Mouse (Mus musculus): Measurements from ENCODE around the gene Ptprd.

The Ptprd gene

DNA sequence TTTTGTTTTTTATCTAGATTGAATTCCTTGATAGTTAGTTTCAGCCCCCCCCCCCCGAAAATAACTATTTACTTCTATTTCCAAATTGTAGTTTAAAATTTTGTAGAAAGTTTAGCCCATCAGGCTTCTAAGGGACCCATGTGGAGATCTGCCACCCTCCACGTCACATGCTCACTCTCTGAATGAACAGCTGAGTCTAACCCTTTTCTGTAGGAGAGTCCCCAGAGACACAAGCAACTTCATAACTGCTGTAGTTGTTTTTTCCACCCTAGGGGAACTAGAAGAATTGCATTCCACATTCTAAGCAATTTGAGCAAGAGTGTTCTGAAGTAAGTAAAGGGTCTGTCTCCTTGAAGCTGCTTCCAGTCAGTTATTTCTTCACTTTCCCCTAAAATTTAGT, 1989.2 kb downstream of the Ptprd start:
- DNase-seq (ENCODE audit: low read depth, low spot score) = no peak

DNA sequence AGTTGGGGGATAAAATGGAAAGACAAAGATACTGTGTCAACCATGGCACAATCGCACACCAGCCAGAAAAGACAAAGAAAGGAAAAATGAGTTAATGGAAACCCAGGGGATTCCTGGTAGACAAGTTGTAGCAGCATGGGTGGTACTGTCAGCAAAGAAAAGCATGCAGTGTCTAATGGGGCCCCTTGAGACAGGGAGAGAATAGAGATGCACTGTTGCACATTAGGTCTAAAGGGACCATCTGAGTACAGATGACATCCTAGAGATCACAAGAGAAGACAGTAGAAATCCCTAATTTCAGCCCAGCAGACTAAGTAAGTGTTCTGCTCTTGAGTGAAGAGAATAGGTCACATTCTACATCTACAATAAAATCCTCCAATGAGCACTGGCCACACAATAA, 1993.7 kb downstream of the Ptprd start:
- no peak for DNase-seq (ENCODE audit: low read depth, low spot score)

DNA sequence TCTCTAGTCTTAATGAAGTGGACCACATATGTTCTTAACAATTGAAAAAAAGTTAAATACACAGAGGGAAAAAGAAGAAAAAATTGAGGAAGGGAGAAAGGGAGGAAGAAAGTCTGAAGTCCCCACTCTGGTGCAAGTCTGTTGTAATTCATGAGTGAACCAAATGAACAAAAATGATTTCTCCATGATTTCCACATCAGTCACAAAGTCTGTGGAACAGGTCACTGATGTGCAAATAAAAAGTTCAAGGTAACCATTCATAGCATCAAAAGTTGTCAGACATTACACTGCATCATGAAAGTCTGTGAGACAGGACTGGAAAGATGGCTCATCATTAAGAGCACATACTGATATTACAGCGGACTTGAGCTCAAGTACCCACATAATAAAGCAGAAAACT, 1996.6 kb downstream of the Ptprd start:
- DNase-seq (ENCODE audit: low read depth, low spot score) = no peak

DNA sequence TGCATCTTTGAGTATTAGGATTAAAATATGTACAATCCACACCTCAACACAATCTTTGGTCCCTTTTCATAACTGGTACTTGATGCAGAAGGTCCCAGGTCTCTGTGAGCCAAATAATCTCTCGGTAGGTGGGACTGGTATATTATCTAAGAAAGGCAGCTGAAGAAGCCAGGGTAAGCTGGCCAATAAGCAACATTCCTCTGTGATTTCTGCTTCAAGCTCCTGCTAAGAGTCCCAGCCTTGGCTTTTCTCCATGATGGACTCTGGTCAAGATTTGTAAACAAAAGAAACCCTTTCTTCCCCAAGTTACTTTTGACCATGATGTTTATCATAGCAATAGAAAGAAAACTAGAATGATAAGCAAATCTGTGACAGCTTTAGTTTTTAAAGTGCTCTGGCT, 2012.4 kb downstream of the Ptprd start:
- DNase-seq (ENCODE audit: low read depth, low spot score) = no peak

DNA sequence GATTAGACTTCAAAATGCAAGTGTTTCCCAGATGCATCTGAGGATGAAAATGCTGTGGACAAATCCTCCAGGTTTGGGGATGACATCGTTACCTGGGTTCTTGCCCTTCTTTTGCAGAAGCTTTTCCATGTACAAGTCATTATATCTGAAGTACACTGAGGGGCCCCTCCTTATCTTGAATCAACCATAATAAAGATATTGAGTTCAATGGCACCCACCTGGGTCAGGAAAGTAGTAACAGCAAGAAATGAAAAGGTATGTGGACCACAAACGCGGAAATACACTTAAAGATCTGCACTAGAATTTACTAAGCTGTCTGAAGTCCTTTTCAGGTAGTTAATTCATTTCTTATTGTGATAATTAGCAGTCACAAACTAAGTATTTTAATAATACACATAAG, 2017.0 kb downstream of the Ptprd start:
- DNase-seq (ENCODE audit: low read depth, low spot score) = no peak

DNA sequence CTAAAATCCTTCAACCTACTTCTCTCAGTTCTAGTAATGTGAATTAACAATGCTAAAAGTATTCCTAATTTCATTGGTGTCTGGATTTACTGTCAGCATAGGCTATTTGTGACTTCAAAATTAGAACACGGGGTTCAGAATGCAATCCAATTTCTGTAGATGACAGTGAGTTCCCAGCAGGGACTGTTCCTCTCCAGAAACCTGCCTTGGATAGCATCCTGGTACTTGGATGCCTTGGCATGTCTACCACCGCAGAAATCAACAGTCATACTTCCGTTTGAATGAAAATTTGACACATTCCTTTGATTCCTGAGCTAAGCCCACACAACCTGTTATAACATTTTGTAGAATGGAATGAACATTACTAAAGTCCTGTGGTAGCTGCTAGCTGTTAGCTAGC, 2018.3 kb downstream of the Ptprd start:
- no peak for DNase-seq (ENCODE audit: low read depth, low spot score)

DNA sequence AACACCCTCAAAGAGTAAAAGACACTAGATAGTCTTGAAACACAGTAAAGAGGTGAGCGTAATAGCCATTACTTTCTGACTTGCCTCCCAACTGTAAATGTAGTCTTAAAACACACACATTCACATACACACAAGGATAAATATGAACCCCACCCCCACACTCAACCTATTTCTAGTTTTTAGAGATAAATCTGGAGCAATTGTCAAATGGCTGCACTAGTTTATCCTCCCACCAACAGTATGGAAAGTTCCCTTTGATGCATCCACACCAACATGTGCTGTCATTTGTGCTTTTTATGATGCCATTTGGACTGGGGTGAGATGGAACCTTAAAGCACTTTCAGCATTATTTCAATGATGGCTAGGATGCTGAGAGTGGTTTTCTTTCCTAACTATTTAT, 2019.7 kb downstream of the Ptprd start:
- no peak for DNase-seq (ENCODE audit: low read depth, low spot score)

DNA sequence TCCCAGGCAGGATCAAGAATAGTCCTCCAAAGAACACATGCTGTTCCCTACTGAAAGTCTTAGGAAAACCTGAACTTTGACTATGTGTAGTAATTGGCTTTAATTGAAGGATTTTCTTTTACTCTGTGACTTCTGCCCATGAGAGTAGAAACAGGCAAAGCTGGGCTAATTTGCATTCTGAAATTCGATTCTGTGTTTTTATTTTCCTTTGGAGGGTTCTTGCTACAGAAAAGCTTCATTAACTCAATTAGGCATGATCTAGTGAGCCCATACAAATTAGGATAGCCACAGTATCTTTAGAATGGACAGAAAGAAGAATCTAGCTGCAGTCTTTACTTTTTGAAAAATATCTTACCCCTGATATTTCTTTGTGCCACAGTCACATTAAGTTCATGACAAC, 2021.0 kb downstream of the Ptprd start:
- no peak for DNase-seq (ENCODE audit: low read depth, low spot score)

DNA sequence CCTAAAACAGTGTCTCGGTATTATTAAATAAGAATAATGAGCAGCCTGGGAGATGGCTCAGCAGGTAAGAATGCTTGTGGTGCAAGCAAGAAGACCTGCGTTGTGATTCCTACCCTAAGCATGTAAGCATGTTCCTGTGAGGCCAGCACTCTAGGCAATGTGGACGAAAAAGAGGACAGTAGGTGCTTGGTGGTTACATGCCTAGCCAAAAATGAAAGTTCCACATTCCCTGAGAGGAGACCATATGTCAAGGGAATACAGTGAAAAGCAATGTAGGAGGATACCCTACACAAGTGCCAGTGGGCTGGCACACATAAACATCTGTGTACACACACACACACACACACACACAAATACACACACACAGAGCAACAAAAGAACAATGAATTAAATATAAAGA, 2028.7 kb downstream of the Ptprd start:
- DNase-seq (ENCODE audit: low read depth, low spot score) = no peak

DNA sequence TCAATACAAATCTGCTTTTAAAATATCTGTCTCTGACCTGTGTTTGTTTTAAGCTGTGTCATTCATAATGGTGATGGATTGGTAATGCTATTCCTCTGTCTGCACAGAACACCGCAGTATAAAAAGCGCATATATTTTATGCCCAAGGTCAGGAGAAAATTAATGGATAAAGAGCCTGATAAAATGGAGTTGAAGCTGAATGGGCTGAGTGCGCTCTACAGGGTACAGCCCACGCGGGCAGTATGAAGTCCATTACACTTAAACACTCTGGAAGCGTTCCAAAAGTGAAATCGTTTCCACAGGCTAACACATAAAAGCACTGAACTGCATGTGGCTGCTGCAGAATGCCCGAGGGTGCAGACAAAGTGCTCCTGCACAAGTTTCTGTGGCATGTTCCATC, 2032.3 kb downstream of the Ptprd start:
- no peak for DNase-seq (ENCODE audit: low read depth, low spot score)

DNA sequence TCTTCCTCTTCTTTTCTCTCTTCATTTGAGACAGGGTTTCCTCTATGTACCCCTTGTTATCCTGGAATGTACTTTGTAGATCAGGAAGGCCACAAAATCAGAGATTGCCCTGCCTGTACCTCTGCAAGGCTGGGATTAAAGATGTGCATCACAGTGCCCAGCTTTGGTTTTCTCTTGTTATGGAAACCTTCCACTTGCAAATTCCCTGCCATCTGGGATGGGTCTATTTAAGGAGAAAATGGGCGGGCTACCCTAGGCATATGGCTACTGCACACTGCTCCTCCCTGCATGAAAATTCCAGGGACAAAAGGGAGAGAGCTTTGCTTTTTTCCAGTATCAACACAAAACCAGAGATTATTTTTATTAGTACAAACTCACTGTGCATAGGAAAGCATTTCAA, 2036.7 kb downstream of the Ptprd start:
- no peak for DNase-seq (ENCODE audit: low read depth, low spot score)

DNA sequence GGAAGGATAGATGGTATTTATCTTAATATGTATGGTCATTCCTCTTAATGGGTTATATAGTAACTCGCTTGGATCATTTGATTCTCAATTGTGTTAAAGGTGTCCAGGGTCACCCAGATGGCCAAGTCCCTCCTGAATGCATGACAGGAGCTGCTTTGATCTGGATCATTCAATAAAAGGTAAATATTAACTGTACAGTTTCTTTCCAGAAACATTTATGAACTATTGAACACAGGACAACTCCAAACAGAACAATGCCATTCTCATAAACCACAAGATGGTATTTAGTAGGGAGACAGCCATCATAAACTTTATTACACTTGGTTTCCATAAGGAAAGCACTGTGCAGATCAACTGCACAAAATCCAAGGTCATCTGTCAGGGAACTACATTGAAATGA, 2056.0 kb downstream of the Ptprd start:
- no peak for DNase-seq (ENCODE audit: low read depth, low spot score)

DNA sequence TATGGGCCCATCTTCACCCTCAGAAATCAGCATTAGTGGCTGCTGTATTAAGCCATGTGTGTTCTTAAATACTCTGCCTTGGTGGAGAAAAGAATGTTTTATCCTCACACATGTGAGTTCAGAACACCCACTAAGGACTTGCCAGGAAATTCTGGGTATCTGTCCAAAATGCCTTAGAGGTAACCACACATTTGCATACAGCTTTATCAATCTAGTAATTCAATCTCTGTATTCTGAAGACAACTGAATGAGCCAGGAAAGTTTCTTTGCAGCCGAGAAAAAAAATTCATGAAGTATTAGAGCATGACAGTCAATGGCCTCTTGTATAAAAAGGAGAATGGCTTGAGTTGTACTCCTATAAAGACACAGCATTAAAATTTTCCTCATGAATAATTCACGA, 2057.6 kb downstream of the Ptprd start:
- DNase-seq (ENCODE audit: low read depth, low spot score) = no peak

DNA sequence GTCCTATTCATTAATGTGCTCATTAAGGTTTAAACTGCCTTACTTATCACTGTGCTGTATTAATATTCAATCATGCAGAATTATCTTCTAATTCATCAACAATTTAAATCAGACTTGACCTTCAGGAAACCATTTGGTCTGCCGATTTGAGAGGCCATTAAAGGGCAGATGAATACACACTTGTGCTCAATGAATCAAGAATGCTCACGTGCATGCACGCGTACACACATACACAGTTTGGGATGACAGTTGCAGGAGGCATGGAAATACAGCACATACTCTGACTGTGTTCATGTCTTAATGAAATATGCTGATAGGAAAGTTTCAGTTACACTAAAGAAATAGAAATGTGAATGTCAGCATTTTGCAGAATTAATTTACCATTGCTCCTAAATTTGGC, 2066.8 kb downstream of the Ptprd start:
- no peak for DNase-seq (ENCODE audit: low read depth, low spot score)

DNA sequence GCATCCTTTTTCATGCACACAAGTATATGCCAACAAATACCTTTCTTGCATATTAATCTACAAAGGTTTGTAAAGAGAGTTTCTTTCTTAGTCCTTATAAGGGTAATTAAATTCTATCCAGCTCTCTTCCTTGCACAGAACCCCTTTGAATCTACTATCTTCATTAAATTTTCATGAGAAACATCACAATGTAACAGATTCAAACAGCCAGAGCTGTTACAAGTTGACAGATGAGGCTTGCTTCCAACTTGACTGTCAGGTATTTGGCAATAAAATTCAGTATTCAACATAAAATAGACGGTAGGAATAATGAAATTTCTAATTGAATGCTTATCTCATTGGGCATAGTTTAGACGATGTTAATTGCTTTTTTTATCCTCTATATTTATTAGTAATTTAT, 2067.4 kb downstream of the Ptprd start:
- DNase-seq (ENCODE audit: low read depth, low spot score) = peak; percentile 28

DNA sequence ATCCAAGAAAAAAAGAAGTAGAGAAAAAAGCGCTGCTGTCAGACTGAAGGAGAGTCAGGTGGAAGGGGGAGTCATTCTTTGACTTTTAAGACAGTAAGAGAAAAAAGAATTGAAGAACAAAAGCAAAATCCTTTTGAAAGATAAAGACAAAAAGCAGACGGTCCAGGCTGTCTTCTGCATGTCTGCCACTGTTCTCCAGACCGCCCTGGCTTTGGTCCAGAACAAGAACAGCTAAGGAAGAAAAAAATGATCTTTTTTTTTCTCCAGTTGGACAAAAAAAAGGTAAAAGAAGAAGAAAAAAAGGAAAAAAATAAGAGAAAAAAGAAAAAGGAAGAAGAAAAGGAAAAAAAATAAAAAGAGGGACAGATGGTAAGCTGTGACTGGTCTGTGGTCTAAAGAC, 2073.9 kb downstream of the Ptprd start:
- no peak for DNase-seq (ENCODE audit: low read depth, low spot score)

DNA sequence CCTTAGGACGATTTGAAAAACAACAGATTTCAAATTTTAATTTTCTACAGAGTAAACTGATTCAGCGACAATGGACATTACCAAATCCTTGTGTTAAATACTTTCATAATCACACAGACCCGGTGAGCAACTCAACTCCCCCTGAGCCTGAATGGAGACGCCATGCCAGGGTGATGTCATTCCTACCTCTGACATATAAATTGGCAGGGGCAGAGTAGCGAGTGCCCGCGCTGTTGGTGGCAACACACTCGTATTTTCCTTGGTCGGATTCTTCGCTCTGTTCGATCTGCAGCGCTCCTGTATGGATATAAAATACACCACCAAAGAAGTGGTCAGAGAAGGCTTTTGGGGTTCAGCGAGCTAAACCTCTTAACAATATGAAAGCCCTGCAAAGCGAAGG, 2075.1 kb downstream of the Ptprd start:
- no peak for DNase-seq (ENCODE audit: low read depth, low spot score)

DNA sequence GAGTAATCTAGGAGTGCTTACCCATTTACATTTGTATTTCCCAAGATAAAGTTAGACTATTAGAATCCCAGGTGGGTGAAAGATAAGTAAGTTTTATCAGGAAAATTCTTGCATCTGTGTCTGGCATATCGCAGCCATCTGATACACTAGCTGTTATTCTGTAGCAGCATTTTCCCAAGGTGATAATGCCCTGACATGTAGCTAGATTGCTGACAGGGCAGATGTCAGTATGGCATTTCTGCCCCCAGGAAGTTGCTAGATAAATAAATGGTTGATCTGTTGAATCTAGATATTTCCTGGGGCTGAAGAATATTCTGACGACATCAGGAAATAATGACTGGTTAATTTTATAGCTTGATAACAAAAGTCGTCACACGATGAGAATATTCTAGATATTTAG, 2119.9 kb downstream of the Ptprd start:
- DNase-seq (ENCODE audit: low read depth, low spot score) = no peak

DNA sequence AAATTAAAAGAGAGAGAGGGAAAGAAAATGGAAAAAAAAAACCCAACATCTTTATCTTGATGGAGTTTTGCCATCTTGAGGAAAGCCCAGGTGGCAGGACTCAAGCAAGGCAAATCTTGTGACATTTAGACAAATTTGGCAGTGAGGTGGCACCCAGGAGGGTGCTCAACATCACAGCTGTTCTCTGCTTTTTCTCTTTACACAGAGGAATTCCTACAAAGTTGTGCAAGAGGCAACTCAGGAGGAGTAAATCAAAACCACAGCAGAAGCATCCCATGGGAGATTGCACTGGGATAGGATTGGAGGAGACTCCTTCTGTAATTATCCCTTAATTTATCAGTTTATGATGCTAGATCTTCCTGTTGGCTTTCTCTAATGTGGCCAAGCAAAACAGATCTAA, 2121.9 kb downstream of the Ptprd start:
- DNase-seq (ENCODE audit: low read depth, low spot score) = no peak

DNA sequence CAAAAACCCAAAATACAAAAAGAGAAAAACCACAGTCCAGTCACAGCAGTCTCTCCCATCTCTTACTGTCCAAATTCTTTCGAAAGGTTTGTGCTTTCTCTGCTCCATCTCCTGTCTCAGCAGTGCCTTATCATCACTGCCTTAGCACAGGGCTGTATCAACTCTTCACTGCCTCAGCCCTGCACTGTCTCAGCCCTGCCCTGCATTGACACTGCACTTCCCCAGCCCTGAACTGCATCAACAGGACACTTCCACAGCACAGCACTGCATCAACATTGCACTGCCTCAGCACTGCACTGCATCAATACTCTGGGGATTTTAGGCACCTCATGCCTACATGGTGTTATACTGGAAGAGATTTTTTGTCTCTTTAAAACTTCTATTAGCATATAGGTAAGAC, 2135.7 kb downstream of the Ptprd start:
- no peak for DNase-seq (ENCODE audit: low read depth, low spot score)

DNA sequence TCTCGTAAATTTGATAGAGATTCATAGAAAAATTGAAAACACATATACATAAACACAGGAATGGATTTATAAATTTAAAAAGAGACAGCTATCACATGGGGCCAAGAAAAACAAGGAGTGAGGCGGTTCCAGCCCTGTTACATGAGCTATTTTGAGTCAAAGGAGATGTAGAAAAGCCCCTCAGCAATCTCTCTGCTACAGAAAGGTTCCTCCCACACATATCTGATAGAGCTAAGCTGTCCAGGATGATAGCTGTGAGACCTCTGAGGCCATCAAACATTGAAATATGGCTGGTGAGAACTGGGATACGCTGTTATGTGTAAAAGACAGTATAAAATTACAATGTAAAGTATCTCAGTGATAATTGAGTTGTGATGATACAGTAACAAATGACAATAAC, 2138.5 kb downstream of the Ptprd start:
- DNase-seq (ENCODE audit: low read depth, low spot score) = no peak

DNA sequence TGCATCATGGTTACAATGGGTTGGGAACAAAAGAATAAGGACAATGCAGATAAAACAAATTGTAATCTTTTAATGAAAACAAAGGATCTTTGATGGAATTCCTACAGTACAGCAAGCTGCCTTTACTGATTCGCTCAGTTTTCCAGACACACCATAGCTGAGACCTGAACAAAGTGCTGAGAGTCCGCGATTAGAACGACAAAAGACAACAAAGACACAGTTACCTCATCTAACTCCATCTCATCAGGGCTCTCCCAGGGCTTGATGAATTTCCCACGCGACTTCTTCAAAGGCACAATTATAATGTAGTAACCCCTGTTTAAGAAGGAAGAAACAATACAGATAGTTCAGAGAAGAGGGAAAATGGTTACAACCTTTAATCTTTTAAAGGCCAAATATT, 2140.0 kb downstream of the Ptprd start:
- no peak for DNase-seq (ENCODE audit: low read depth, low spot score)

DNA sequence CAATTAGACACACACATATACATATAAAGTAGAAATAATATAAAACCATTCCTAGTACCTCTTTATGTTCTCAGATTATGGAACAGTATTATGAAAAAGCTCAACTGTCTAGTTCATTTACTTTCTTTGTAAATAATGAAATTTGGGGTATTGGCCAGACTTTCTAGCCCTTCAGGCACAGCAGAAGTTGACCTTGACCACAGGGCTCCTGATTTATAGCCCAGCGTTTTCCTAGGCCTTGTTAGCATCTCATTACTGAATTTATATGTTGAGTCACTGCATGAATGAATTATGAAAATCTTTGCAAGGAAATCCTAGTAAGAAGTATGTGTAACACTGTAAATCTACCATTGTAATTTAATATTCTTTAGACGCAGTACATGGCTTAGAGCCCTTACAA, 2154.9 kb downstream of the Ptprd start:
- no peak for DNase-seq (ENCODE audit: low read depth, low spot score)

DNA sequence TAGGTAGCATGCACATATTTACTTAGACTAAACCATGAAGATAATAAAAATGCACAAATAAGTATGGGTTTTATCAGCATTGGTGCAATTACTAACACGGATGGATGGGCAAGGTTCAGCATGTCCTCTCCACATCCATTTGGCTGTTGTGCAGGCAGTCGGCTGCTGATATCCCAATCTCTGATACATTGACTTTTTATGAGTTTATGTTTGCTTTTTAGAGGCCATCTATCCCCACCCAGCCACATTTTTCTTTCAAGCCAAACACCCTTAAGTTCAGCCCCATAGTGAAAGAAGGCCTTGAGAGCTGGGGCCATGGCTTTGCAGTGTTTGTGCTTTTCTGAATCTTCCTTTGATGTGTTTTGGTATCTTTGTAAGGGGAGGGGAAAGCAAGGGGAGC, 2166.1 kb downstream of the Ptprd start:
- DNase-seq (ENCODE audit: low read depth, low spot score) = no peak

DNA sequence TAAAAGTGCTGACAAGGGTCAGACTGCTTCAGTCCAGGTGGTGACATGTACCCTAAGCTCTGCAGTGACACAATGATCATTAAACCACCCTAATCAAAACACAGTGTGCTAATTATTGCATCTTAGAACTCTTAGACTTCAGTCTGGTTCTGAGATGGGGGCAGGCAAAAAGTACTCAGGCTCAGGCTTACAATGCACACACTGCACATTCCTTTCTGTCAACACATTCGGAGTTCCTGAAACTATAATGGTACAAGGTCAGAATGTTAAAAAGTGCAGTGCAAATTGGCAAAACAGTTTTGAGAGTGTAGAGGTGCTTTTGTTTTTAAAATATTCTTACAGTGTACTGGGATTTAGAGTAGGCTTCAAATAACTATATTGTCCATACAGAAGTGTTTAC, 2167.0 kb downstream of the Ptprd start:
- no peak for DNase-seq (ENCODE audit: low read depth, low spot score)
